Mouse (Mus musculus) heart, embryonic 13.5 days (tissue): ENCODE data around the gene Ifi35. TPM values are rescaled to one million over a fixed set of nuclear protein-coding genes. Genes with fewer than 3 reads are reported as not detected.

Experiments
- ATAC-seq: fragments of 200-750 bp; cut with Nextera tagmentation; 2 replicates; pipeline ENCODE4 v1.8.0; 2017; ENCODE audit warnings: moderate TSS enrichment; ENCODE audit not compliant: insufficient number of reproducible peaks, low FRiP score, low TSS enrichment; ENCODE audit errors: extremely low read depth
- H3K27ac ChIP-seq: fragments of 300-500 bp; sonication (generic); replicated peaks from 2 replicates; pipeline ENCODE4 v1.5.1; 2015; ENCODE audit warnings: moderate library complexity, mild to moderate bottlenecking, inconsistent platforms
- H3K27me3 ChIP-seq: fragments of 300-500 bp; sonication (generic); replicated peaks from 2 replicates; pipeline ENCODE4 v1.6.1; 2015; ENCODE audit warnings: mild to moderate bottlenecking, inconsistent platforms
- H3K36me3 ChIP-seq: fragments of 300-500 bp; sonication (generic); 2 replicates; pipeline ENCODE4 v1.6.1; 2015; ENCODE audit warnings: mild to moderate bottlenecking, inconsistent platforms
- H3K4me1 ChIP-seq: fragments of 300-500 bp; sonication (generic); 2 replicates; pipeline ENCODE4 v1.6.1; 2015; ENCODE audit warnings: inconsistent platforms
- H3K4me2 ChIP-seq: fragments of 300-500 bp; sonication (generic); 2 replicates; pipeline ENCODE4 v1.6.1; 2015; ENCODE audit warnings: inconsistent platforms, mild to moderate bottlenecking, moderate library complexity
- H3K4me3 ChIP-seq: fragments of 300-500 bp; sonication (generic); 2 replicates; pipeline ENCODE4 v1.5.1; 2015; ENCODE audit warnings: moderate library complexity, mild to moderate bottlenecking, inconsistent platforms
- H3K9ac ChIP-seq: fragments of 300-500 bp; sonication (generic); 2 replicates; pipeline ENCODE4 v1.6.1; 2015; ENCODE audit warnings: inconsistent platforms, mild to moderate bottlenecking, moderate library complexity
- H3K9me3 ChIP-seq: fragments of 300-500 bp; sonication (generic); 2 replicates; pipeline ENCODE4 v1.6.1; 2016; ENCODE audit warnings: inconsistent platforms
- WGBS: fragments of 180-500 bp; shearing (Covaris S2); methylation state at CpG from one replicate; pipeline ENCODE4 v1.1.7; 2015; ENCODE audit warnings: mixed read lengths; 5-methylcytosine and 5-hydroxymethylcytosine counted together
- polyA plus RNA-seq: library from polyadenylated mRNA; unstranded; fragments of >200 nt; fragmentation: Nextera tagmentation; extraction: Ambion mirVana; gene quantifications from 2 replicates; pipeline ENCODE4 v1.2.1, GENCODE M21; 2015

The Ifi35 gene
- 11.6 and 13.7 TPM in 2 replicates for polyA plus RNA-seq

DNA sequence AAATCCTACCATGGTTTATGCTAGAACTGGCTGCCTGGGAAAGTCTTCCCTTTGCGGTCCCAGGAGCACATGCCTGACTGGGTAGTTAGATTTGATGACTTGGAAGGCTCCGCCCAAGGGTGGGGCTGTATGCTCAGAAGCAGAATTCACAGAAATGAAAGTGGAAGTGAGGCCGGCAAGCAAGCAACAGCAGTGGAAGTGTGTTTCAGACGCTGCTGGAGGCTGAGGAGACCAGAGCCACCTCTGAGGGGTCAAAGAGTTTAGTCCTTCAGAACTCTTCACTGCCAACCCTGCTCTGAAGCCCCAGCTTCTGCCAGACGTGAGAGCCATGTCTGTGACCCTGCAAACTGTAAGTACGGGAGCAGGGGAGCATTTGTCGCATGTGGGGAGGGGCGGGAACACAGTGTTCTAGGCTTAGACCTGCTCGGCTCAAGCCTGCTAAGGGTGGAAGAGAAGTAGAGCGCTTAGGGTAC is at the start of gene Ifi35:
TSS of gene Ifi35 (plus strand) at position 134 of the 473 bp plus-strand sequence.
- WGBS: 15% methylated on average over 10 of the region's 10 CpGs
- Histone ChIP-seq H3K4me3 (peak within 1 kb of the TSS; percentile 60), H3K9ac (peak within 1 kb of the TSS; percentile 81), H3K27me3 (no peaks in the 10 kb centered on the region), H3K4me2 (peak within 1 kb of the TSS; percentile 71), H3K27ac (peak within 1 kb of the TSS; percentile 79), H3K4me1 (peaks cover 32% of the 10 kb centered on the region), H3K36me3 (peaks cover 30% of the 10 kb centered on the region), H3K9me3 (no peaks in the 10 kb centered on the region)
- ATAC-seq: peak; percentile 54

GRCm38 (mm10) chr11:101415306-101415705 is 32.9 kb upstream of the Ifi35 start:
- Histone ChIP-seq H3K27me3 (no peaks in the 10 kb centered on the region), H3K4me3 (no peak overlapping the region), H3K36me3 (peaks cover 55% of the 10 kb centered on the region), H3K4me2 (no peak overlapping the region), H3K4me1 (peaks cover 13% of the 10 kb centered on the region), H3K27ac (no peak overlapping the region), H3K9me3 (no peaks in the 10 kb centered on the region), H3K9ac (no peak overlapping the region)
- 86% methylated on average over 2 of the region's 2 CpGs for WGBS
- no peak for ATAC-seq

- Histone ChIP-seq H3K27ac (peak overlapping the region; percentile 73), H3K4me2 (peak overlapping the region; percentile 93), H3K27me3 (no peaks in the 10 kb centered on the region), H3K36me3 (peaks cover 55% of the 10 kb centered on the region), H3K9me3 (no peaks in the 10 kb centered on the region), H3K4me1 (peaks cover 13% of the 10 kb centered on the region), H3K4me3 (peak overlapping the region; percentile 90), H3K9ac (peak overlapping the region; percentile 91)
- peak; percentile 29 for ATAC-seq
- WGBS: 3% methylated on average over 11 of the region's 11 CpGs
These were observed 31.6 kb upstream of the Ifi35 start for GRCm38 (mm10) chr11:101416433-101417100.

DNA sequence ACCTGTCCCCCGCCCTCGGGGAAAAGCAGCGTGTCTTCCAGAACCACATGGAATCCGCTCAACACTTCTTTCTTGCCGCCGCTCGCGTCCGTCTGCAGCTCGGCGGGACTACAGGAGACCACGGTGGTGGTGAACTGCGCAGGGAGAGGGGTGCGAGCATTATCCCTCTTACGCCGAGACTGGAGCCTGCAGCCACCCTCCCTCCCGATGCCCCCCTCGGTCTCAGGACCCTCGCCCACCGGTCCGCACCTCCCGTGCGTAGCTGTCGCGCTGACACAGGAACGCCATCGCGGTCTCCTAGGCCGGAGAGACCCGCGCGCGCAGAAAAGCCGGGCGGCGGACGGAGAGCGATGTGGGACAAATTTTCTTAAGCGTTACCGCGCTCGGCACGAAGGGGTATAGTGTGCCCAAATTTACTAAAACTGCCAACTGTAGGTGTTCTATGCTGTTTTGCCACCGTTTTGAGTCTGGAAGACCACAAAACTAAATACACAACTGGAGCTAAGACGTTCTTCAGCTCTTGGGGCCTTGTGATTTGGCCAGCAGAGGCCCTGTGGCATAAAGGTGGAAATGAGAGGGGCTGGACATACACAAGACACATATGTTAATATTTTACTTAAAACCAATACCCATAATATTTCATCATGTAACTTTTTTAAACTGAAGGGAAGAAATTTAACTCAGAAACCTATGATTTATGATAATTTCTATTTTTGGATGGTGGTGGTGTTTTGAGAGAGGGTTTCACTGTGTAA is 30.9 kb upstream of the Ifi35 start, which contains the start of gene Aarsd1:
TSS of gene Aarsd1 (minus strand) at position 515 of the 755 bp plus-strand sequence.
- WGBS: under 1% methylated on average over 45 of the region's 45 CpGs
- Histone ChIP-seq H3K27ac (peak within 1 kb of the TSS; percentile 73), H3K4me3 (peak within 1 kb of the TSS; percentile 90), H3K36me3 (peaks cover 52% of the 10 kb centered on the region), H3K9me3 (no peaks in the 10 kb centered on the region), H3K4me2 (peak within 1 kb of the TSS; percentile 93), H3K4me1 (peaks cover 18% of the 10 kb centered on the region), H3K9ac (peak within 1 kb of the TSS; percentile 91), H3K27me3 (no peaks in the 10 kb centered on the region)
- peak; percentile 44; the same call in 1 of the 2 replicates for ATAC-seq

DNA sequence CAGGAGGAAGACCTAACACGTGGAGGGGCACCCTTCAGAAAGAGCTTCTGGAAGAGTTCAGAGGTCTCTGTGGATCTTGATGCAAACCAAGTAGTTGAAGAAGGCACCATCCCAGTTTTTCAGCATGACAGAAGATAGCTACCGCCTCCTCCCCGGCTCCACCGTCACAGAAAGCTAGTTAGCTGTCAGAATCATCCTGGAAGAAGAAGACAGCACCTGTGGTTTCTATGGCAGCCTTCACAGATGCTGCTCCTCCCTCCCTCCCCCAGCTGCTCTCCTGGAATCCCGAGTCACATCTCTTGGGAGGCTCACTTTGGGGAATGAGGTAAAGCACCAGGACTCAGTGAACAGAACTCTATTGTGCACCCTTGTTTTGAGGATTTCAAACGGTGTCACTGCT is 29.2 kb upstream of the Ifi35 start:
- no peak for ATAC-seq
- no peak overlapping the region for H3K27ac ChIP-seq
- peaks cover 38% of the 10 kb centered on the region for H3K36me3 ChIP-seq
- no peak overlapping the region for H3K4me3 ChIP-seq
- no peak overlapping the region for H3K4me2 ChIP-seq
- 45% methylated on average over 6 of the region's 6 CpGs for WGBS
- no peak overlapping the region for H3K9ac ChIP-seq
- no peaks in the 10 kb centered on the region for H3K9me3 ChIP-seq
- H3K27me3 ChIP-seq: no peaks in the 10 kb centered on the region
- H3K4me1 ChIP-seq: peaks cover 31% of the 10 kb centered on the region

- Histone ChIP-seq H3K27me3 (no peaks in the 10 kb centered on the region), H3K36me3 (peaks cover 36% of the 10 kb centered on the region), H3K9me3 (no peaks in the 10 kb centered on the region), H3K4me1 (peaks cover 31% of the 10 kb centered on the region), H3K4me3 (no peak overlapping the region), H3K9ac (no peak overlapping the region), H3K27ac (no peak overlapping the region), H3K4me2 (no peak overlapping the region)
- WGBS: 22% methylated on average over 3 of the region's 3 CpGs
- no peak for ATAC-seq
These were observed 28.6 kb upstream of the Ifi35 start for GRCm38 (mm10) chr11:101419610-101420009.

DNA sequence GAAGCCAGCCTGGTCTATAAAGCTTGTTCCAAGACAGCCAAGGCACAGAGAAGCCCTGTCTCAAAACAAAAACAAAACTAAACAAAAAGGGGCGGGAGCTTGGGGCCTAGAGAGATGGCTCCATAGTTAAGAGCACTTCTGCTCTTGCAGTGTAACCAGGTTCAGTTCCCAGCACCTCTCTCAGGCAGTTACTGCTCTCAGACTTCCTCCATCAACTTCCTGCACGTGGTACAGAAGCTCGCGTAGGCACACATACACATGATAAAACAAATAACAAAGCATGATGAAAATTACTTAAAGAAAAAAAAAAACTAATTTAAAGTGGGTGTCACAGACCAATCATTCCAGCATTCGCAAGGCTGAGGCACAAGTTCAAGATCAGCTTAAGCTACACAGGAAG is 28.1 kb upstream of the Ifi35 start:
- 83% methylated on average over 5 of the region's 5 CpGs for WGBS
- H3K9me3 ChIP-seq: no peaks in the 10 kb centered on the region
- no peak overlapping the region for H3K4me3 ChIP-seq
- peaks cover 36% of the 10 kb centered on the region for H3K36me3 ChIP-seq
- ATAC-seq: no peak
- no peaks in the 10 kb centered on the region for H3K27me3 ChIP-seq
- no peak overlapping the region for H3K4me2 ChIP-seq
- no peak overlapping the region for H3K27ac ChIP-seq
- peaks cover 31% of the 10 kb centered on the region for H3K4me1 ChIP-seq
- H3K9ac ChIP-seq: no peak overlapping the region

DNA sequence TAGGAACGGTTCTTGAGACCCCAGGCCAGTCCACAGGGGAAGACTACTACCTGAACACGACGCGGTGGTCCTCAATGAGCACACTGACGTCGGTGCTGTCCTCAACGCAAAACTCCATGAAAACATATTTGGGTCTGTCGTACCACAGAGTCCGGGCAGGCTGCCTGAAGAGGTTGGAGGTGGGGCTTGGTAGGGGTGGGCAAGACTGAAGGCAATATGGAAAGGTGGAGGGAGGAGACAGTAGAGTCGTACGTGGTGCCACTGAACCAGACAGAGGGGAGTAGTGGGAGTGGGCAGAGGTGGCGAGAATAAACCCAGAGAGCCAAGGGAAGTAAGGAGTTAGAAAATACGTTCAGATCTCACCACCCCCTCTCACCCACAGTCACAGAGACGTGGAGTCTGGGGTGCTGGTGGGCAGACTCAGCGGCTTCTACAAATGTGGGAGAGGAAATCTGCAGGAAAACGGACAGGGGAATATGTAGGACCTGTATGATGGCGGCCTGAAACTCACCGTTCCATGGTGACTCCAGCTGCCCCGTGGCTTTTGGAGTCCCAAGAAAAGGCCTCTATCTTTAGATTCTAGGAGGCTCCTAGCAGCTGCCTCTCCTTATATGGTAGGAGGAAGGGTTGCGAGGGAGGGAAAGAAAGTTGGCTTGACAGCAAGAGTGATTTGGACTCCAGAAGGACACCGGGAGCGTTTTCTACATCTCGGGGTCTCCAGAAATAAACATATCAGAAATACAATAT is 23.9 kb upstream of the Ifi35 start, which contains the start of gene Gm27029:
TSS of gene Gm27029 (minus strand) at position 692 of the 747 bp plus-strand sequence.
- Histone ChIP-seq H3K36me3 (peaks cover 29% of the 10 kb centered on the region), H3K9ac (peak within 1 kb of the TSS; percentile 91), H3K4me1 (peaks cover 37% of the 10 kb centered on the region), H3K4me3 (peak within 1 kb of the TSS; percentile 94), H3K27ac (peak within 1 kb of the TSS; percentile 99), H3K4me2 (peak within 1 kb of the TSS; percentile 85), H3K27me3 (no peaks in the 10 kb centered on the region), H3K9me3 (no peaks in the 10 kb centered on the region)
- 2% methylated on average over 23 of the region's 23 CpGs for WGBS
- ATAC-seq: peak; percentile 44

GRCm38 (mm10) chr11:101424925-101425813 is 23.0 kb upstream of the Ifi35 start, which contains the start of the genes Rundc1 and Ptges3l:
TSS of gene Rundc1 (plus strand) at chr11:101425085.
TSS of gene Ptges3l (minus strand) at chr11:101425333.
- H3K4me1 ChIP-seq: peaks cover 37% of the 10 kb centered on the region
- no peaks in the 10 kb centered on the region for H3K27me3 ChIP-seq
- peak within 1 kb of the TSS; percentile 85 for H3K4me2 ChIP-seq
- H3K4me3 ChIP-seq: peak within 1 kb of the TSS; percentile 94
- under 1% methylated on average over 81 of the region's 81 CpGs for WGBS
- peak; percentile 82 for ATAC-seq
- H3K27ac ChIP-seq: peak within 1 kb of the TSS; percentile 99
- H3K9me3 ChIP-seq: no peaks in the 10 kb centered on the region
- peaks cover 29% of the 10 kb centered on the region for H3K36me3 ChIP-seq
- H3K9ac ChIP-seq: peak within 1 kb of the TSS; percentile 91

GRCm38 (mm10) chr11:101426165-101426564 is 22.0 kb upstream of the Ifi35 start:
- Histone ChIP-seq H3K4me3 (peak overlapping the region; percentile 94), H3K9ac (peak overlapping the region; percentile 91), H3K27me3 (no peaks in the 10 kb centered on the region), H3K36me3 (peaks cover 29% of the 10 kb centered on the region), H3K9me3 (no peaks in the 10 kb centered on the region), H3K4me1 (peaks cover 37% of the 10 kb centered on the region), H3K27ac (no peak overlapping the region), H3K4me2 (peak overlapping the region; percentile 85)
- 44% methylated on average over 8 of the region's 8 CpGs for WGBS
- no peak for ATAC-seq
